Mouse (Mus musculus) gastrocnemius, postnatal 10 days (tissue): Measurements from ENCODE around the gene Gm10837. TPM values are rescaled to one million over a fixed set of nuclear protein-coding genes. Genes with fewer than 3 reads are reported as not detected.

Experiments
- DNase-seq: peaks from one replicate; pipeline ENCODE4 v3.0.0; 2021; ENCODE audit warnings: mixed read lengths
- total RNA-seq, 2 experiments: library from RNA; stranded (reverse); gene quantifications; 2 replicates each; pipeline ENCODE4 v1.2.3; 2021

Gm10837 gene
- total RNA-seq, 2 experiments from 2014 or later: not detected

- no peak for DNase-seq
Observed at GRCm38 (mm10) chr14:122535986-122536385, 45.6 kb downstream of the Gm10837 start.

Other genes with a start within 250 kb of the Gm10837 start
- gene Gm5089, start 39.5 kb upstream of the Gm10837 start, total RNA-seq: not detected
- gene Zic5, start 24.9 kb upstream of the Gm10837 start, total RNA-seq: not detected
- not detected for gene Zic2, start 15.2 kb upstream of the Gm10837 start, total RNA-seq
- gene Pcca, start 43.7 kb downstream of the Gm10837 start, total RNA-seq: 10 to 100 TPM; 39.1 TPM